Mouse (Mus musculus): ENCODE results near the gene Map4k1.
A peak's percentile ranks its signal among the peaks of the same experiment; 100 is the strongest.

Map4k1 gene

GRCm38 (mm10) chr7:29029690-29030656, 48.1 kb downstream of the Map4k1 start:
- DNase-seq, result no peak

- DNase-seq, result no peak
Measured at GRCm38 (mm10) chr7:29031641-29032040, 49.8 kb downstream of the Map4k1 start.

- no peak for DNase-seq
Measured at GRCm38 (mm10) chr7:29032685-29033084, 50.8 kb downstream of the Map4k1 start.

- peak in 1 of 2 experiments; percentile 34 for DNase-seq
Measured at GRCm38 (mm10) chr7:29037261-29037660, 55.4 kb downstream of the Map4k1 start.

GRCm38 (mm10) chr7:29039604-29039984, 57.7 kb downstream of the Map4k1 start:
- peak; percentile 52 to 87 for DNase-seq

- peak in 1 of 2 experiments; percentile 22 for DNase-seq
Measured at GRCm38 (mm10) chr7:29039985-29040661, 58.3 kb downstream of the Map4k1 start.

- DNase-seq, result no peak
Measured at GRCm38 (mm10) chr7:29041194-29041593, 59.3 kb downstream of the Map4k1 start.

- no peak for DNase-seq
Measured at GRCm38 (mm10) chr7:29043016-29043673, 61.3 kb downstream of the Map4k1 start.

- no peak for DNase-seq
Measured at GRCm38 (mm10) chr7:29043674-29044057, 61.8 kb downstream of the Map4k1 start.

GRCm38 (mm10) chr7:29044302-29044701, 62.5 kb downstream of the Map4k1 start:
- no peak for DNase-seq

GRCm38 (mm10) chr7:29046533-29046932, 64.7 kb downstream of the Map4k1 start:
- DNase-seq, result no peak

- no peak for DNase-seq
Measured at GRCm38 (mm10) chr7:29048070-29048469, 66.2 kb downstream of the Map4k1 start.

- no peak for DNase-seq
Measured at GRCm38 (mm10) chr7:29048615-29049014, 66.8 kb downstream of the Map4k1 start.

- no peak for DNase-seq
Measured at GRCm38 (mm10) chr7:29050797-29051196, 68.9 kb downstream of the Map4k1 start.

GRCm38 (mm10) chr7:29052821-29053220, 71.0 kb downstream of the Map4k1 start:
- DNase-seq, result no peak

All from spleen, adult 18-20 months (tissue).